Mouse (Mus musculus) NIH3T3 (cell line): ENCODE results near the gene Hdac9.

Experiments used
- DNase-seq: peaks from one replicate; pipeline ENCODE4 v3.0.0-alpha.2; 2012; ENCODE audit warnings: low read depth

Hdac9 gene

GRCm38 (mm10) chr12:34342761-34343160 is 574.1 kb downstream of the Hdac9 start:
- DNase-seq = no peak

- DNase-seq = no peak
These were observed 578.0 kb downstream of the Hdac9 start for GRCm38 (mm10) chr12:34338886-34339285.

- peak; percentile 9 for DNase-seq
These were observed 582.3 kb downstream of the Hdac9 start for GRCm38 (mm10) chr12:34334455-34335084.

GRCm38 (mm10) chr12:34332884-34333283 is 584.0 kb downstream of the Hdac9 start:
- DNase-seq = no peak

GRCm38 (mm10) chr12:34327111-34327510 is 589.8 kb downstream of the Hdac9 start:
- DNase-seq = no peak

- DNase-seq = no peak
These were observed 604.7 kb downstream of the Hdac9 start for GRCm38 (mm10) chr12:34312113-34312719.

- no peak for DNase-seq
These were observed 611.4 kb downstream of the Hdac9 start for GRCm38 (mm10) chr12:34305453-34305852.

GRCm38 (mm10) chr12:34292346-34292745 is 624.5 kb downstream of the Hdac9 start:
- no peak for DNase-seq

GRCm38 (mm10) chr12:34287218-34287617 is 629.7 kb downstream of the Hdac9 start:
- peak; percentile 10 for DNase-seq

- no peak for DNase-seq
These were observed 632.0 kb downstream of the Hdac9 start for GRCm38 (mm10) chr12:34284888-34285287.

- DNase-seq = no peak
These were observed 632.5 kb downstream of the Hdac9 start for GRCm38 (mm10) chr12:34284396-34284795.

GRCm38 (mm10) chr12:34278822-34279221 is 638.1 kb downstream of the Hdac9 start:
- DNase-seq = no peak

- DNase-seq = peak; percentile 69
These were observed 643.1 kb downstream of the Hdac9 start for GRCm38 (mm10) chr12:34273816-34274215.

GRCm38 (mm10) chr12:34270096-34270495 is 646.8 kb downstream of the Hdac9 start:
- DNase-seq = no peak

GRCm38 (mm10) chr12:34269472-34270040 is 647.3 kb downstream of the Hdac9 start:
- DNase-seq = no peak

GRCm38 (mm10) chr12:34259651-34260050 is 657.2 kb downstream of the Hdac9 start:
- DNase-seq = no peak

GRCm38 (mm10) chr12:34249160-34249559 is 667.7 kb downstream of the Hdac9 start:
- no peak for DNase-seq

GRCm38 (mm10) chr12:34248193-34249121 is 668.4 kb downstream of the Hdac9 start:
- DNase-seq = peak; percentile 18

- DNase-seq = no peak
These were observed 678.1 kb downstream of the Hdac9 start for GRCm38 (mm10) chr12:34238796-34239195.

GRCm38 (mm10) chr12:34231621-34232150 is 685.2 kb downstream of the Hdac9 start:
- peak; percentile 84 for DNase-seq

- DNase-seq = peak; percentile 76
These were observed 692.4 kb downstream of the Hdac9 start for GRCm38 (mm10) chr12:34224505-34224904.

- DNase-seq = peak; percentile 25
These were observed 695.9 kb downstream of the Hdac9 start for GRCm38 (mm10) chr12:34221014-34221413.
